Mouse (Mus musculus) embryonic facial prominence, embryonic 10.5 days (tissue): ENCODE data around the gene Cnbd2. TPM values are rescaled to one million over a fixed set of nuclear protein-coding genes. Genes with fewer than 3 reads are reported as not detected.
A peak's percentile ranks its signal among the peaks of the same experiment; 100 is the strongest.
"Not testable (repeated sequence)": the region's sequence is repeated elsewhere in the genome, so short reads cannot be mapped to it uniquely, and the experiment has no call there.

ENCODE experiments used
- DNase-seq: peaks from one replicate; pipeline ENCODE4 v3.0.0-alpha.2; 2017; ENCODE audit warnings: low spot score
- H3K27ac ChIP-seq: fragments of 300-500 bp; sonication (generic); replicated peaks from 2 replicates; pipeline ENCODE4 v1.5.1; 2016; ENCODE audit warnings: mild to moderate bottlenecking
- H3K27me3 ChIP-seq: fragments of 300-500 bp; sonication (generic); replicated peaks from 2 replicates; pipeline ENCODE4 v1.6.1; 2016; ENCODE audit warnings: low read depth, mild to moderate bottlenecking; ENCODE audit not compliant: poor library complexity, severe bottlenecking
- H3K36me3 ChIP-seq: fragments of 300-500 bp; sonication (generic); replicated peaks from 2 replicates; pipeline ENCODE4 v1.6.1; 2016; ENCODE audit warnings: mild to moderate bottlenecking, moderate library complexity
- H3K4me1 ChIP-seq: fragments of 300-500 bp; sonication (generic); 2 replicates; pipeline ENCODE4 v1.6.1; 2016
- H3K4me3 ChIP-seq: fragments of 300-500 bp; sonication (generic); 2 replicates; pipeline ENCODE4 v1.5.1; 2016; ENCODE audit warnings: mild to moderate bottlenecking, moderate library complexity
- H3K9me3 ChIP-seq: fragments of 300-500 bp; sonication (generic); 2 replicates; pipeline ENCODE4 v1.6.1; 2016; ENCODE audit warnings: mild to moderate bottlenecking
- WGBS: fragments of 180-500 bp; shearing (Covaris S2); methylation state at CpG from one replicate; pipeline ENCODE4 v1.1.7; 2016; 5-methylcytosine and 5-hydroxymethylcytosine counted together
- polyA plus RNA-seq: library from polyadenylated mRNA; unstranded; fragments of >200 nt; fragmentation: Nextera tagmentation; extraction: Ambion mirVana; gene quantifications from 2 replicates; pipeline ENCODE4 v1.2.1, GENCODE M21; 2016

Cnbd2 gene
- polyA plus RNA-seq, 1 experiment from 2014 or later = 2.8 TPM

GRCm38 (mm10) chr2:156353265-156353692, 41.2 kb downstream of the Cnbd2 start:
- H3K9me3 ChIP-seq = 0 out of 2 replicates have a peak, but pooled peaks cover 2% of the 10 kb centered on the region
- H3K36me3 ChIP-seq = no peaks in the 10 kb centered on the region
- H3K4me1 ChIP-seq = peaks cover 5% of the 10 kb centered on the region; the same call in 1 of the 2 replicates
- no peaks in the 10 kb centered on the region for H3K27me3 ChIP-seq
- 51% methylated on average over 7 of the region's 7 CpGs for WGBS
- no peak overlapping the region for H3K4me3 ChIP-seq
- H3K27ac ChIP-seq = no peak overlapping the region
- DNase-seq = no peak

GRCm38 (mm10) chr2:156356031-156356430, 43.9 kb downstream of the Cnbd2 start:
- Histone ChIP-seq H3K27me3 (no peaks in the 10 kb centered on the region), H3K27ac (no peak overlapping the region), H3K36me3 (no peaks in the 10 kb centered on the region), H3K4me1 (peaks cover 5% of the 10 kb centered on the region; the same call in 1 of the 2 replicates), H3K9me3 (0 out of 2 replicates have a peak, but pooled peaks cover 2% of the 10 kb centered on the region), H3K4me3 (no peak overlapping the region)
- DNase-seq = no peak
- WGBS = 81% methylated on average over 7 of the region's 7 CpGs

- Histone ChIP-seq H3K4me3 (no peak overlapping the region), H3K27me3 (peaks cover 8% of the 10 kb centered on the region), H3K27ac (no peak overlapping the region), H3K9me3 (0 out of 2 replicates have a peak, but pooled peaks cover 3% of the 10 kb centered on the region), H3K4me1 (no peaks in the 10 kb centered on the region), H3K36me3 (no peaks in the 10 kb centered on the region)
- no peak for DNase-seq
- 71% methylated on average over 3 of the region's 3 CpGs for whole genome bisulfite sequencing
Observed at GRCm38 (mm10) chr2:156368465-156368864, 56.4 kb downstream of the Cnbd2 start.

GRCm38 (mm10) chr2:156370896-156371295, 58.8 kb downstream of the Cnbd2 start:
- no peaks in the 10 kb centered on the region for H3K4me1 ChIP-seq
- H3K36me3 ChIP-seq = no peaks in the 10 kb centered on the region
- no peaks in the 10 kb centered on the region for H3K9me3 ChIP-seq
- no peak overlapping the region for H3K27ac ChIP-seq
- no peaks in the 10 kb centered on the region for H3K27me3 ChIP-seq
- WGBS = 79% methylated on average over 7 of the region's 7 CpGs
- no peak overlapping the region for H3K4me3 ChIP-seq
- no peak for DNase-seq

GRCm38 (mm10) chr2:156376956-156377355, 64.9 kb downstream of the Cnbd2 start:
- WGBS = 85% methylated on average over 7 of the region's 7 CpGs
- Histone ChIP-seq H3K27ac (no peak overlapping the region), H3K4me3 (no peak overlapping the region), H3K9me3 (no peaks in the 10 kb centered on the region), H3K27me3 (no peaks in the 10 kb centered on the region), H3K4me1 (0 out of 2 replicates have a peak, but pooled peaks cover 12% of the 10 kb centered on the region), H3K36me3 (no peaks in the 10 kb centered on the region)
- DNase-seq = no peak

GRCm38 (mm10) chr2:156379929-156380328, 67.8 kb downstream of the Cnbd2 start:
- H3K9me3 ChIP-seq = peaks cover 8% of the 10 kb centered on the region; the same call in 1 of the 2 replicates
- H3K4me1 ChIP-seq = 0 out of 2 replicates have a peak, but pooled peaks cover 12% of the 10 kb centered on the region
- DNase-seq = no peak
- WGBS = 88% methylated on average over 10 of the region's 10 CpGs
- no peak overlapping the region for H3K4me3 ChIP-seq
- no peaks in the 10 kb centered on the region for H3K36me3 ChIP-seq
- H3K27me3 ChIP-seq = no peaks in the 10 kb centered on the region
- H3K27ac ChIP-seq = no peak overlapping the region

GRCm38 (mm10) chr2:156381350-156381749, 69.3 kb downstream of the Cnbd2 start:
- Histone ChIP-seq H3K27me3 (no peaks in the 10 kb centered on the region), H3K9me3 (peaks cover 8% of the 10 kb centered on the region; the same call in 1 of the 2 replicates), H3K4me1 (0 out of 2 replicates have a peak, but pooled peaks cover 12% of the 10 kb centered on the region), H3K27ac (no peak overlapping the region), H3K4me3 (no peak overlapping the region), H3K36me3 (no peaks in the 10 kb centered on the region)
- DNase-seq = peak; percentile 27
- WGBS = 65% methylated on average over 4 of the region's 4 CpGs

GRCm38 (mm10) chr2:156392461-156393154, 80.5 kb downstream of the Cnbd2 start:
- H3K27ac ChIP-seq = peak overlapping the region; percentile 85
- not testable (repeated sequence) for H3K9me3 ChIP-seq, H3K4me1 ChIP-seq, H3K27me3 ChIP-seq, H3K36me3 ChIP-seq
- DNase-seq = peak; percentile 87
- 0% methylated on average over 25 of the region's 63 CpGs for whole genome bisulfite sequencing
- H3K4me3 ChIP-seq = peak overlapping the region; percentile 55

GRCm38 (mm10) chr2:156393155-156393828, 81.2 kb downstream of the Cnbd2 start:
- Histone ChIP-seq H3K4me1 (peaks cover 7% of the 10 kb centered on the region), H3K4me3 (peak overlapping the region; percentile 55), H3K27ac (peak overlapping the region; percentile 85), H3K9me3 (no peaks in the 10 kb centered on the region), H3K36me3 (no peaks in the 10 kb centered on the region), H3K27me3 (no peaks in the 10 kb centered on the region)
- peak; percentile 26 for DNase-seq
- WGBS = 69% methylated on average over 5 of the region's 5 CpGs

GRCm38 (mm10) chr2:156394282-156394681, 82.2 kb downstream of the Cnbd2 start:
- WGBS = 91% methylated on average over 4 of the region's 4 CpGs
- Histone ChIP-seq H3K4me1 (peaks cover 7% of the 10 kb centered on the region), H3K27ac (no peak overlapping the region), H3K4me3 (no peak overlapping the region), H3K36me3 (no peaks in the 10 kb centered on the region), H3K27me3 (no peaks in the 10 kb centered on the region), H3K9me3 (no peaks in the 10 kb centered on the region)
- no peak for DNase-seq

GRCm38 (mm10) chr2:156396096-156396495, 84.0 kb downstream of the Cnbd2 start:
- no peaks in the 10 kb centered on the region for H3K9me3 ChIP-seq
- H3K4me3 ChIP-seq = no peak overlapping the region
- WGBS = 86% methylated on average over 2 of the region's 2 CpGs
- no peaks in the 10 kb centered on the region for H3K27me3 ChIP-seq
- no peak for DNase-seq
- H3K27ac ChIP-seq = no peak overlapping the region
- H3K36me3 ChIP-seq = no peaks in the 10 kb centered on the region
- H3K4me1 ChIP-seq = peaks cover 11% of the 10 kb centered on the region

- H3K27ac ChIP-seq = no peak overlapping the region
- peaks cover 18% of the 10 kb centered on the region for H3K4me1 ChIP-seq
- H3K9me3 ChIP-seq = no peaks in the 10 kb centered on the region
- H3K36me3 ChIP-seq = no peaks in the 10 kb centered on the region
- H3K4me3 ChIP-seq = no peak overlapping the region
- DNase-seq = no peak
- no peaks in the 10 kb centered on the region for H3K27me3 ChIP-seq
- WGBS = 94% methylated on average over 7 of the region's 7 CpGs
Observed at GRCm38 (mm10) chr2:156397988-156398387, 85.9 kb downstream of the Cnbd2 start.

- WGBS = 89% methylated on average over 1 of the region's 1 CpGs
- no peak overlapping the region for H3K27ac ChIP-seq
- no peaks in the 10 kb centered on the region for H3K27me3 ChIP-seq
- no peak overlapping the region for H3K4me3 ChIP-seq
- H3K36me3 ChIP-seq = no peaks in the 10 kb centered on the region
- DNase-seq = no peak
- H3K4me1 ChIP-seq = peaks cover 14% of the 10 kb centered on the region
- no peaks in the 10 kb centered on the region for H3K9me3 ChIP-seq
Observed at GRCm38 (mm10) chr2:156399485-156399884, 87.4 kb downstream of the Cnbd2 start.
